Mouse (Mus musculus): ENCODE results near the gene N4bp2.

- TF ChIP-seq GATA1 (IDR thresholded peaks at IDR 0.05; ENCODE audit: borderline replicate concordance, low read length) (no peak), FLI1 (IDR thresholded peaks at IDR 0.05; ENCODE audit: low read length) (no peak)
Observed at GRCm38 (mm10) chr5:65735601-65736000, 27.7 kb upstream of the N4bp2 start.

Data from megakaryocyte, embryonic 14.5 days (primary cell).